Mouse (Mus musculus) macrophage (primary cell): Measurements from ENCODE around the gene Ssx2ip. TPM values are rescaled to one million over a fixed set of nuclear protein-coding genes. Genes with fewer than 3 reads are reported as not detected.

Experiments used
- H3K27ac ChIP-seq: fragments of 350-480 bp; formaldehyde crosslinking; 2 replicates; pipeline ENCODE4 v1.9.0; 2021
- H3K36me3 ChIP-seq: fragments of 350-480 bp; formaldehyde crosslinking; 2 replicates; pipeline ENCODE4 v1.9.0; 2021; ENCODE audit errors: inconsistent target
- H3K4me3 ChIP-seq: fragments of 350-480 bp; formaldehyde crosslinking; 2 replicates; pipeline ENCODE4 v1.9.0; 2021; ENCODE audit errors: inconsistent target
- H3K79me2 ChIP-seq: fragments of 350-480 bp; formaldehyde crosslinking; 2 replicates; pipeline ENCODE4 v1.9.0; 2021; ENCODE audit errors: inconsistent target
- WGBS: methylation state at CpG from one replicate; pipeline ENCODE4 v1.1.7; 2026; ENCODE audit warnings: inconsistent platforms; ENCODE audit not compliant: missing documents; 5-methylcytosine and 5-hydroxymethylcytosine counted together
- polyA plus RNA-seq: library from polyadenylated mRNA; stranded (reverse); fragments of 250-400 nt; gene quantifications from 3 replicates; pipeline ENCODE4 v1.2.4, GENCODE M21; 2018; ENCODE audit warnings: inconsistent platforms

The Ssx2ip gene
- polyA plus RNA-seq, 1 experiment from 2014 or later, result 4.8 TPM

GRCm38 (mm10) chr3:146462939-146463338, 58.5 kb downstream of the Ssx2ip start:
- H3K36me3 ChIP-seq, result peaks cover 4% of the 10 kb centered on the region; the same call in 1 of the 2 replicates
- 80% methylated on average over 2 of the region's 2 CpGs for WGBS
- no peaks in the 10 kb centered on the region for H3K79me2 ChIP-seq
- H3K4me3 ChIP-seq, result no peak overlapping the region
- no peak overlapping the region for H3K27ac ChIP-seq

GRCm38 (mm10) chr3:146469226-146469625, 64.8 kb downstream of the Ssx2ip start:
- Histone ChIP-seq H3K4me3 (no peak overlapping the region), H3K36me3 (no peaks in the 10 kb centered on the region), H3K27ac (no peak overlapping the region), H3K79me2 (no peaks in the 10 kb centered on the region)
- WGBS, result 96% methylated on average over 2 of the region's 2 CpGs

- no peak overlapping the region for H3K27ac ChIP-seq
- H3K36me3 ChIP-seq, result no peaks in the 10 kb centered on the region
- WGBS, result 97% methylated on average over 4 of the region's 4 CpGs
- no peak overlapping the region for H3K4me3 ChIP-seq
- H3K79me2 ChIP-seq, result no peaks in the 10 kb centered on the region
Measured at GRCm38 (mm10) chr3:146472657-146473056, 68.2 kb downstream of the Ssx2ip start.

GRCm38 (mm10) chr3:146473741-146474140, 69.3 kb downstream of the Ssx2ip start:
- H3K4me3 ChIP-seq, result no peak overlapping the region
- no peaks in the 10 kb centered on the region for H3K79me2 ChIP-seq
- no peaks in the 10 kb centered on the region for H3K36me3 ChIP-seq
- no peak overlapping the region for H3K27ac ChIP-seq

- no peak overlapping the region for H3K4me3 ChIP-seq
- 87% methylated on average over 3 of the region's 3 CpGs for WGBS
- H3K36me3 ChIP-seq, result no peaks in the 10 kb centered on the region
- no peaks in the 10 kb centered on the region for H3K79me2 ChIP-seq
- no peak overlapping the region for H3K27ac ChIP-seq
Measured at GRCm38 (mm10) chr3:146474428-146474827, 70.0 kb downstream of the Ssx2ip start.

GRCm38 (mm10) chr3:146482044-146482443, 77.6 kb downstream of the Ssx2ip start:
- WGBS, result 73% methylated on average over 2 of the region's 2 CpGs
- no peak overlapping the region for H3K27ac ChIP-seq
- no peaks in the 10 kb centered on the region for H3K36me3 ChIP-seq
- H3K79me2 ChIP-seq, result no peaks in the 10 kb centered on the region
- no peak overlapping the region for H3K4me3 ChIP-seq

GRCm38 (mm10) chr3:146486464-146486863, 82.0 kb downstream of the Ssx2ip start:
- WGBS, result 97% methylated on average over 4 of the region's 4 CpGs
- Histone ChIP-seq H3K27ac (no peak overlapping the region), H3K79me2 (no peaks in the 10 kb centered on the region), H3K4me3 (no peak overlapping the region), H3K36me3 (no peaks in the 10 kb centered on the region)

Other genes with a start within 250 kb of the Ssx2ip start
- gene Lpar3, start 183.7 kb upstream of the Ssx2ip start, polyA plus RNA-seq, result not detected in 3 replicates
- 10.8 to 21.2 TPM (median 16.7 TPM) in 3 replicates for gene Ctbs, start 45.2 kb downstream of the Ssx2ip start, polyA plus RNA-seq
- gene Spata1, start 95.1 kb downstream of the Ssx2ip start, polyA plus RNA-seq, result 1.1 to 3.2 TPM (median 2.2 TPM) in 3 replicates
- gene Gng5, start 95.2 kb downstream of the Ssx2ip start, polyA plus RNA-seq, result 567 to 673 TPM (median 599 TPM) in 3 replicates
- gene Rpf1, start 116.8 kb downstream of the Ssx2ip start, polyA plus RNA-seq, result 29.4 to 58.0 TPM (median 35.8 TPM) in 3 replicates
- gene Uox, start 165.8 kb downstream of the Ssx2ip start, polyA plus RNA-seq, result not detected in 3 replicates
- not detected in 3 replicates for gene Dnase2b, start 211.0 kb downstream of the Ssx2ip start, polyA plus RNA-seq
- gene 4930503B20Rik, start 246.7 kb downstream of the Ssx2ip start, polyA plus RNA-seq, result not detected in 3 replicates